Mouse (Mus musculus) liver, embryonic 14.5 days (tissue): ENCODE measurements around the gene Plac1. TPM values are rescaled to one million over a fixed set of nuclear protein-coding genes. Genes with fewer than 3 reads are reported as not detected.

ENCODE experiments used
- ATAC-seq: fragments of 200-750 bp; cut with Nextera tagmentation; 2 replicates; pipeline ENCODE4 v1.8.0; 2017; ENCODE audit warnings: moderate number of reproducible peaks, mild to moderate bottlenecking, moderate library complexity; ENCODE audit not compliant: insufficient read depth
- DNase-seq, 3 experiments: peaks; one replicate each; pipeline ENCODE4 v3.0.0-alpha.2; 2012 to 2013; ENCODE audit warnings: low read depth in 3 of 3, low spot score in 3 of 3
- H3K27ac ChIP-seq: fragments of 300-500 bp; sonication (generic); 2 replicates; pipeline ENCODE4 v1.5.1; 2014; ENCODE audit warnings: moderate library complexity, mild to moderate bottlenecking, control low read depth, inconsistent platforms
- H3K27me3 ChIP-seq: fragments of 300-500 bp; sonication (generic); 2 replicates; pipeline ENCODE4 v1.6.1; 2014; ENCODE audit warnings: mild to moderate bottlenecking, low read length, moderate library complexity; ENCODE audit not compliant: control insufficient read depth, insufficient read depth
- H3K36me3 ChIP-seq: fragments of 300-500 bp; sonication (generic); replicated peaks from 2 replicates; pipeline ENCODE4 v1.6.1; 2014; ENCODE audit warnings: low read depth; ENCODE audit not compliant: control insufficient read depth, insufficient read depth
- H3K4me1 ChIP-seq, 2 experiments: fragments of 200-500 bp in 1 of 2; fragments of 300-500 bp in 1 of 2; sonication (generic) in 1 of 2; replicated peaks; 2 replicates each; pipeline ENCODE4 v1.6.1; 2012 to 2014; ENCODE audit warnings: antibody characterized with exemption in 1 of 2, inconsistent platforms in 1 of 2, low read length in 1 of 2; ENCODE audit not compliant: control insufficient read depth in 2 of 2, insufficient read depth in 2 of 2
- H3K4me2 ChIP-seq: fragments of 300-500 bp; sonication (generic); 2 replicates; pipeline ENCODE4 v1.6.1; 2014; ENCODE audit warnings: low read depth, mild to moderate bottlenecking, control low read depth, moderate library complexity
- H3K4me3 ChIP-seq, 2 experiments: fragments of 200-500 bp in 1 of 2; fragments of 300-500 bp in 1 of 2; sonication (generic) in 1 of 2; 2 replicates each; pipeline ENCODE4 v1.5.1; 2012 to 2014; ENCODE audit warnings: low read depth in 2 of 2, low read length in 2 of 2, mild to moderate bottlenecking in 2 of 2, control low read depth in 1 of 2, inconsistent platforms in 1 of 2, moderate library complexity in 1 of 2; ENCODE audit not compliant: insufficient read depth in 1 of 2
- H3K9ac ChIP-seq: fragments of 300-500 bp; sonication (generic); replicated peaks from 2 replicates; pipeline ENCODE4 v1.6.1; 2014; ENCODE audit warnings: mild to moderate bottlenecking, control low read depth, moderate library complexity
- H3K9me3 ChIP-seq: fragments of 300-500 bp; sonication (generic); 2 replicates; pipeline ENCODE4 v1.6.1; 2016; ENCODE audit warnings: low read length, mixed read lengths; ENCODE audit not compliant: control insufficient read depth
- CTCF ChIP-seq: IDR thresholded peaks from 2 replicates; pipeline ENCODE4 v1.5.1; 2016; ENCODE audit warnings: antibody characterized with exemption, low read depth, control low read depth
- EP300 ChIP-seq: IDR thresholded peaks from 2 replicates; pipeline ENCODE4 v1.6.1; 2016; ENCODE audit warnings: antibody characterized with exemption, low read depth
- WGBS: fragments of 180-500 bp; shearing (Covaris S2); extraction: QIAGEN DNeasy Blood & Tissue Kit; methylation state at CpG from one replicate; pipeline ENCODE4 v1.1.7; 2014; ENCODE audit not compliant: insufficient replicate concordance; 5-methylcytosine and 5-hydroxymethylcytosine counted together
- polyA plus RNA-seq, 2 experiments: library from polyadenylated mRNA; depleted of rRNA in 1 of 2; stranded (reverse) in 1 of 2; unstranded in 1 of 2; fragments of >200 nt; fragmentation: Nextera tagmentation in 1 of 2; extraction: Ambion mirVana in 1 of 2; gene quantifications; 2 replicates each; pipeline versions ENCODE4 v1.2.1 to v1.2.3; 2012 to 2014

Gene Plac1
- polyA plus RNA-seq, 2 experiments, result 0.81 to 1.3 TPM

GRCm38 (mm10) chrX:53049196-53049595, 190.7 kb downstream of the Plac1 start:
- Histone ChIP-seq H3K4me2 (no peak overlapping the region), H3K4me3 (no peak overlapping the region), H3K27ac (no peak overlapping the region), H3K27me3 (no peaks in the 10 kb centered on the region), H3K9me3 (no peaks in the 10 kb centered on the region), H3K4me1 (peaks cover 0 to 5% of the 10 kb centered on the region in 2 experiments; a peak in 2 of 4 replicates), H3K9ac (no peak overlapping the region), H3K36me3 (no peaks in the 10 kb centered on the region)
- no peak for TF ChIP-seq CTCF
- no peak for TF ChIP-seq EP300
- ATAC-seq (no peak), DNase-seq (no peak)
- WGBS, result 14% methylated on average over 4 of the region's 4 CpGs

DNA sequence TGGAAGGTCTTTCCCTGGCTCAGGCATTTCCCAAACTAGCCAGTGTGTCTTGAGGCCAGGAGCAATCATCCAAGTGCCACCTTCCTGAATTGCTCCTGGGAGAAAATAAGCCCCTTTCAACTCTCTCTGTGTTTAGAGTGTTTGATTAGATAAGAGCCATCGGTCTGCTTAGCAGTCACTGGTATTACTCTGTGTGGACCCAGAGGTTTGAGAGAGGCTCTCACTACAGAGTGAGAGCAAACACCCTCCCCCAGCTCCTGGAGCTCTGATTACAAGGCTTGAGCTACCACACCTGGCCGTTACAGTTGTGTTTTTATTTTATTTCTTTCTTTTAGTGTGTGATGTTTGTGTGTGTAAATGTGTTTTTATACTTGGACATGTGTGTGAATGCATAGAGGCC, 193.0 kb downstream of the Plac1 start:
- Histone ChIP-seq H3K27ac (no peak overlapping the region), H3K27me3 (no peaks in the 10 kb centered on the region), H3K9me3 (no peaks in the 10 kb centered on the region), H3K9ac (no peak overlapping the region), H3K36me3 (no peaks in the 10 kb centered on the region), H3K4me1 (peaks cover 0 to 1% of the 10 kb centered on the region in 2 experiments; a peak in 1 of 4 replicates), H3K4me2 (no peak overlapping the region), H3K4me3 (no peak overlapping the region)
- DNase-seq (no peak), ATAC-seq (no peak)
- WGBS, result 11% methylated on average over 2 of the region's 2 CpGs
- no peak for TF ChIP-seq CTCF
- no peak for TF ChIP-seq EP300

GRCm38 (mm10) chrX:53046033-53046432, 193.9 kb downstream of the Plac1 start:
- Histone ChIP-seq H3K4me2 (no peak overlapping the region), H3K4me1 (peaks cover 0 to 1% of the 10 kb centered on the region in 2 experiments; a peak in 1 of 4 replicates), H3K27ac (no peak overlapping the region), H3K9ac (no peak overlapping the region), H3K27me3 (no peaks in the 10 kb centered on the region), H3K36me3 (no peaks in the 10 kb centered on the region), H3K9me3 (no peaks in the 10 kb centered on the region), H3K4me3 (no peak overlapping the region)
- TF ChIP-seq EP300 (no peak), CTCF (no peak)
- ATAC-seq, result no peak
- WGBS, result 57% methylated on average over 4 of the region's 4 CpGs
- DNase-seq, result no peak

DNA sequence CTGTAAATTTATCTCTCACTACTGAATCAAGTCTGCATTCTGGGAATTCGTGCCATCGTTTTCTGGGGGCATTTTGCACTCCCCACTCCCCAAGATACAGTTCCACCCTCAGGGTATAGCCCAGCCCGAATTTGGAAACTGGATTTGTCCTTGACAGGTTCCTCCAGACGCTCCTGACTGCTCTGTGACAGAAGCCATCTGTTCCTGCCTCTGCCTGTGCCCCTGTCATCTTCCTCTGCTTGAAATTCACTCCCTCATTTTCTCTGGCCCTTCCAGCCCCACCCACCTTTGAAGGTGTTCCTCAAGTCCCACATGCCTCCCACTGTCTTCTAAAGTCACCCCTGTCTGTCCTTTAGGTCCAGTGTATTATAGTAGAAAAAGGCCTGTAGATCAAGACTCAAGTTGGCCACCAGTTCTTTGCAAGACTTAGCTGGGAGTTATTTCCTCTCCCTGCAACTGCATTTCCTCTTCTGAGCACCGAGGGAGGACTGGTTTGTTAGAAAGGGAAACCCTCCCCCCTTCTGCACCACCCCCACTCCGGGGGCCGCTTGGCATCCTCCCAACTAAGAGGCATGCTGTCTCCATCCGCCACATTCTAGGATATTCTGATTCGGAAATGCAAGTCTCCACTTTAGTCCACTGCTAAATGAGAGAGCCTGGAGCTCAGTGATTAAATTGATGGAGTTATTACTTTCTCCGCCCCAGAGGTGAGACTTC, 194.6 kb downstream of the Plac1 start:
- ATAC-seq (no peak), DNase-seq (no peak)
- H3K27ac ChIP-seq, result no peak overlapping the region
- H3K4me3 ChIP-seq, result no peak overlapping the region
- H3K4me1 ChIP-seq, result peaks cover 0 to 1% of the 10 kb centered on the region in 2 experiments; a peak in 1 of 4 replicates
- no peak overlapping the region for H3K9ac ChIP-seq
- no peaks in the 10 kb centered on the region for H3K9me3 ChIP-seq
- no peaks in the 10 kb centered on the region for H3K27me3 ChIP-seq
- no peaks in the 10 kb centered on the region for H3K36me3 ChIP-seq
- no peak overlapping the region for H3K4me2 ChIP-seq
- 31% methylated on average over 10 of the region's 10 CpGs for WGBS
- TF ChIP-seq CTCF (no peak), EP300 (no peak)

DNA sequence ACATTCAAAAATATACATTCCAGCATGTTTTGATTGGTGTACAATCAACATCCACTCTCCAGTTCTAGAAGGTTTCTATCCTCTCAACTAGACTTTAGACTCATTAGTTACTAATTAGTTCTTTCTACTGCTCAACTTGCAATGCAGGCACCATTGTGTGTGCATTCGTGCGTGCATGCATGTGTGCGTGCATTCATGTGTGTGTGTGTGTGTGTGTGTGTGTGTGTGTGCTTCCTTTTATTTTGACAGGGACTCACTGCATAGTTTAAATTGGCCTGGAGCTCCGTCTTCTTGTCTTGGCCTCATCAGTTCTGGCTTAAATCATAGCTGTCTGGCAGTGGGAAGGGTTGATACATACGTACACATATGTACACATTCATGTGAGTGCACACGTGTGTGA, 198.9 kb downstream of the Plac1 start:
- Histone ChIP-seq H3K4me2 (no peak overlapping the region), H3K9me3 (no peaks in the 10 kb centered on the region), H3K27ac (no peak overlapping the region), H3K9ac (no peak overlapping the region), H3K4me3 (no peak overlapping the region), H3K27me3 (no peaks in the 10 kb centered on the region), H3K4me1 (peaks cover 0 to 5% of the 10 kb centered on the region in 2 experiments; a peak in 2 of 4 replicates), H3K36me3 (no peaks in the 10 kb centered on the region)
- TF ChIP-seq EP300 (no peak), CTCF (no peak)
- WGBS, result 73% methylated on average over 6 of the region's 6 CpGs
- ATAC-seq (no peak), DNase-seq (no peak)
